Mouse (Mus musculus) E14TG2a.4 (cell line): ENCODE measurements at regions not wholly inside any gene's neighbourhood (a gene's known extent, or its start where the extent isn't known, plus 50 kb on each side); places are given as distances from the start of the nearest gene placed in this dataset.

Experiments used
- H3K27me3 ChIP-seq: 2 replicates; pipeline ENCODE4 v1.6.1; 2014; ENCODE audit warnings: low read length, control low read depth; ENCODE audit not compliant: insufficient read depth
- H3K36me3 ChIP-seq: 2 replicates; pipeline ENCODE4 v1.6.1; 2014; ENCODE audit warnings: low read length, control low read depth; ENCODE audit not compliant: insufficient read depth
- H3K4me1 ChIP-seq: replicated peaks from 2 replicates; pipeline ENCODE4 v1.6.1; 2014; ENCODE audit warnings: low read depth, low read length, control low read depth
- H3K4me3 ChIP-seq: replicated peaks from 2 replicates; pipeline ENCODE4 v1.5.1; 2014; ENCODE audit warnings: mild to moderate bottlenecking, low read length
- H3K9me3 ChIP-seq: 2 replicates; pipeline ENCODE4 v1.6.1; 2014; ENCODE audit warnings: low read length, control low read depth
- CTCF ChIP-seq: conservative IDR thresholded peaks from 2 replicates; pipeline ENCODE4 v1.5.1; 2014; ENCODE audit warnings: low read length
- NANOG ChIP-seq: IDR thresholded peaks from 2 replicates; pipeline ENCODE4 v1.6.1; 2014; ENCODE audit warnings: borderline replicate concordance, low read length, mixed read lengths
- POU5F1 ChIP-seq: IDR thresholded peaks from 2 replicates; pipeline ENCODE4 v1.6.1; 2014; ENCODE audit warnings: low read length, borderline replicate concordance

DNA sequence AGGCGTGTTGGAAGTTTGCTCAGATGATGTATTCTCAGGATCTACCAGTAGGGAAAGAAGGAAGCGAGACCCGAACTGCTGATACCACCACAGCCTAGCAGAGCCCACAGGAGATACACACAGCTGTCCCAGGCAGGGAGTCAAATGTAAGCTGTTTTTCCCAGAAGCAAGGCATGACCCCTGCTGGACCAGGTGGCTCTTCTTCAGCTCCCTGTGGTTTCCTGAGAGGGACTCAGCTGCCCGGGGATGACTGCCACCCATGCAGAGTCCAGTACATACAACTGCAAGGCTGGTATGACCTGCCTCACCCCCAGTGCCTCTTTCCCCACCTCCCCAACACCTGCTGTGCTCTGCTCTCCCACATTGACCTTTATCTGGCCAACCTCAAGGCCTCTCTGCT is 184.4 kb downstream of the Tmem132e start:
- TF ChIP-seq NANOG (no peak), POU5F1 (no peak), CTCF (no peak)

DNA sequence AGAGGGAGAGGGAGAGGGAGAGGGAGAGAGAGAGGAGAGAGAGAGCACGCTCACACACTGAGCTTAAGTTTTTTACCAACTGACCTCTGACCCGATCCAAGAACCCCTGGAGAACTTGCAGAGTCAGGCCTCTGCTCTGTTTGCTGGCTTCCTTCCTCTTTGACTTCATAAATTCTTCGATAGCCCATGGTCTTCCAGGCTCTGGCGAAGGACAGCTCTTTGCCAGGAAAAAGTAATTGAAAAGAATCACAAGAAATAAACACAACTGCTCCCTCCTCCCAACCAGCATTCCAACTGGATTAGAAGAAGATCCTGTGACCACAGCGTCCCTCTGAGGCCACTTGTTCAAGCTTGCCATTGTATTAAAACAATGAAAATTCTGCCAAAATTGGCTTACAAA is 182.8 kb downstream of the Tmem132e start:
- Histone ChIP-seq H3K9me3 (no peaks in the 10 kb centered on the region), H3K4me1 (peaks cover 17% of the 10 kb centered on the region), H3K27me3 (peaks cover 24% of the 10 kb centered on the region), H3K36me3 (no peaks in the 10 kb centered on the region), H3K4me3 (no peak overlapping the region)
- no peak for TF ChIP-seq NANOG
- TF ChIP-seq CTCF: no peak
- TF ChIP-seq POU5F1: no peak

More for the DNA sequence above, 184.4 kb downstream of the Tmem132e start:
- no peaks in the 10 kb centered on the region for H3K9me3 ChIP-seq
- peaks cover 15% of the 10 kb centered on the region for H3K27me3 ChIP-seq
- H3K36me3 ChIP-seq: no peaks in the 10 kb centered on the region
- peaks cover 17% of the 10 kb centered on the region for H3K4me1 ChIP-seq
- H3K4me3 ChIP-seq: no peak overlapping the region

DNA sequence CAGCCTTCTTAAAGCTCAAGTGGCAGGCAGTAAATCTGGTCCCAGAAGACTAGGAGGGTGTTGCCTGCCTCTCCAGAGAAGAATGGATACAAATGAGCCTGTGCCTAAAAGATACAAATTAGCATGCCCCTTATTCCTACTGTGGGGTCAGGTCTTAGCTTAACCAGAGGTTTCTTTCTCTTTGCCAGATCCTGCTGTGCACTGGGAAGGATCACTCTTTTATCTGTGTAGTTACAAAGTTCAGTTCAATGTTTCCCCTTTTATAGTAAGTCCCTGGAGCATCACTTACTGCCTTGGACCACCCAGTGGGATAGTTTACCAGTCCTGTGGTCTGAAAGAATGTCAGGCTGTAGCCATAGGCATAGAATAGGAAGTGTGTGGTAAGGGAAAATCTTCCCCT is 181.1 kb downstream of the Tmem132e start:
- peak; percentile 55; the same call in 1 of the 2 replicates for TF ChIP-seq NANOG
- no peak for TF ChIP-seq POU5F1
- peaks cover 17% of the 10 kb centered on the region for H3K4me1 ChIP-seq
- H3K4me3 ChIP-seq: no peak overlapping the region
- H3K9me3 ChIP-seq: no peaks in the 10 kb centered on the region
- H3K27me3 ChIP-seq: peaks cover 31% of the 10 kb centered on the region
- H3K36me3 ChIP-seq: no peaks in the 10 kb centered on the region

DNA sequence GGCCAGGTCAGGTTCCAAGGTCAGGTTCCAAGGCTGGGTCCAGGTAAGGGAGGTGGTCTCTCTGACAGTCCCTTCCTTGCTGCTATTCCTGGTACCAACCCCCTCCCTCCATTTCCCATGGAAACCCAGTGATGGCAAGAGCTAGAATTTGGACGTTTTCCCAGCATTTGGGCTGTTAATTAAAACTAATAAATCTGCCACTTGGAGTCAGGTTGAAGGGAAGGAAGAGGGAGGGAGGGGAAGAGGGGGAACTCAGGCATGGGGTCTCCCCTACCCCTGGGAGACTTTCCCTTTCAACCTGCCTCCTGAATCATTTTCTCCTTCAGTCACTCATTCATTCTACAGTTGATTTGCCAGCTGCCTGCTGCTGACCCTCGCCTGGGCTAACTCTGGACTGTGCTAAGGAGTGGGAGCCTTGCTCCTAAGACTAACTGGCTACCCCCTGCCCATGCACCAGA is 179.5 kb downstream of the Tmem132e start:
- no peaks in the 10 kb centered on the region for H3K9me3 ChIP-seq
- H3K27me3 ChIP-seq: peaks cover 40% of the 10 kb centered on the region
- no peak for TF ChIP-seq CTCF
- no peak for TF ChIP-seq POU5F1
- no peak for TF ChIP-seq NANOG
- H3K4me3 ChIP-seq: no peak overlapping the region
- peaks cover 17% of the 10 kb centered on the region for H3K4me1 ChIP-seq
- no peaks in the 10 kb centered on the region for H3K36me3 ChIP-seq

DNA sequence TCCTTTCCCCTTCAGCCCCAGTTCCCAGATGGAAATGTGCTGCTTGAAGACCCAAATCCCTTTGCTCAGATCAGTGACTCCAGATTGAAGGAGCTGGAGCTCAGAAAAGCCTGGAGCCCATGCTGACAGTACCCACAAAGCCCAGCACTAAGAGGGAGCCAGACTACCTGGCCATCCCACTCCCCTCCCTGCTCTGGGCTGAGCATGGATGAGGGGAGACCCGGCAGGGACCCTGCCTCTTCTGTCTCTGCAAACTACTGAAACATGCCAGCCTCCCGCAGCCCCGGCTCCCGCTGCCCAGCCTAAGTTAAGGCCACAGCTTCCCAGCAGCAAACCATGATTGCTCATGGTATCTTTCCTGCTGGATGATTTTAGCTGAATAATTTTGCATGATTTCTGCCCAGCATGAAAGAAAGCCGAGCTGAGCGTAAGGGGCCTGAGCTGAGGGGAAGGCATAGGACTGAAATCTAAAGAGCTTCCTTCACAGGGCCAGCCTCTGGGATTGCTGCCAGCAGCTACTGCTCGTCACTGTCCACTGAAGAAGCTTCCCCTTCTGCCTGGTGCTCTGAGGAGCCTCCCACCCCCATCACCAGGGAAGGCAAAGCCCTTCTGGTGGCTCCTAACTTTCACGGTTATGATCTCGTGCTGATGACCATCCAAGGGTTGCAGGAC is 178.4 kb downstream of the Tmem132e start:
- H3K4me3 ChIP-seq: no peak overlapping the region
- TF ChIP-seq POU5F1 (no peak), CTCF (no peak), NANOG (no peak)
- H3K36me3 ChIP-seq: no peaks in the 10 kb centered on the region
- H3K27me3 ChIP-seq: peaks cover 37% of the 10 kb centered on the region
- H3K4me1 ChIP-seq: peaks cover 17% of the 10 kb centered on the region
- H3K9me3 ChIP-seq: no peaks in the 10 kb centered on the region; the same call in 1 of the 2 replicates

DNA sequence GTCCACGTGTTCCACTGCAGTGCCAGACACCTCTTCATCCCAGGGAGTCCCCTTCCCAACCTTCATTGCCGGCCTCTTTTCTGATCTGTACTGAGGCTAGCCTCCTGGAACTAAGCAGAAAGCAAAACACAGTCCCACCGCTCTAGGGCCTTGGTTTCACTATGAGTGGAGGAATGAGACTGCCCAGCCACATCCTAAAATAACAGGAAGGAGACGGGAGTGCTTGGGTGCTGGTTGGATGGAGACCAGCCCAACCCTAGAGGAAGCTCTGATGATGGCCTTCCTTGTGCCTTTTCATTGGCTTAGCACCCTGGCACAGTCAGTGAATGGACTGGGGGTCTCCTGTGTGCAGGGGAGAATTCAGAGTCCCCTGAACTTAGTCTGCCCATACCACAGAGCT is 177.4 kb downstream of the Tmem132e start:
- Histone ChIP-seq H3K4me1 (peaks cover 17% of the 10 kb centered on the region), H3K36me3 (no peaks in the 10 kb centered on the region), H3K4me3 (no peak overlapping the region), H3K9me3 (peaks cover 5% of the 10 kb centered on the region; the same call in 1 of the 2 replicates), H3K27me3 (peaks cover 37% of the 10 kb centered on the region)
- no peak for TF ChIP-seq POU5F1
- no peak for TF ChIP-seq NANOG
- TF ChIP-seq CTCF: no peak

DNA sequence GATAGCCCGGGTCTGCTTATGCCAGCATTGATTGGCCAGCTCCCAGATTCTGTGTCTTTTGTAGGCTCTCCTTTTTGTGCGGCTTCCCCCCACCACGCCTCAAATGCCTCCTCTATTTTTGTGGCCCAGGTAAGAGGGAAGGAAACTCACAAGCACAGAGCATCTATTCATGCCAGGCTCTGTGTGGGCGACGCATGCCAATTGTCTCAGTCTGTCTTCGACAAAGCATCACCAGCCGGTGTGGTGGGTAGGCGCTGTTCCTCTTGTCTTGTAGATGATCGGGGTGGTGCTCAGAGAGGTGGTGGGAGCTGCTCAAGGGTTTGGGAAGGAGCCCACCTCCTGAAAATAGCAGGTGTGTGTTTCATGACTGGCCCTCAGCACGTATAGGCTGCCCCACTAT is 175.5 kb downstream of the Tmem132e start:
- peaks cover 37% of the 10 kb centered on the region for H3K27me3 ChIP-seq

DNA sequence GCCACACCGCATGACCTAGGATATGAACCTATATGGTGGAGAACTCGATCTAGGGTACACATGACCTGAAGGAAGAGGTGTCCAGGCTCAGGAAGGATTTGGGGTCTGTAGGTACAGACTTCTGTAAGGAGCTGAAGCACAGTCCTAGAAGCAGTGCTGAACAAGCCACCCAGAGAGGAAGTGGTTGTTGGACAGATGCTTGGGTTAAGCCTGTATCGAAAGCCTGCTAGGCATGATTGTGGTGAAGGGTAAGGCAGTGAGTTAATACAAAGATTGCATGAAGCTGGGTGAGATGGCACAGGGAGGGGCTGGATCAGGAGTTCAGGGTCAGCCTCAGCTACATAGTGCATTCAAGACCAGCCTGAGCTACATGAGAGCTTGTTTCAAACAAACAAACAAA is 153.3 kb downstream of the Tmem132e start:
- 0 out of 2 replicates have a peak, but pooled peaks cover 2% of the 10 kb centered on the region for H3K27me3 ChIP-seq
- no peaks in the 10 kb centered on the region for H3K36me3 ChIP-seq
- H3K9me3 ChIP-seq: peaks cover 18% of the 10 kb centered on the region
- TF ChIP-seq POU5F1 (no peak), CTCF (no peak), NANOG (no peak)
- H3K4me1 ChIP-seq: no peaks in the 10 kb centered on the region
- H3K4me3 ChIP-seq: no peak overlapping the region

More for the DNA sequence above, 175.5 kb downstream of the Tmem132e start:
- TF ChIP-seq POU5F1: no peak
- TF ChIP-seq NANOG: no peak
- no peak for TF ChIP-seq CTCF
- Histone ChIP-seq H3K36me3 (no peaks in the 10 kb centered on the region), H3K9me3 (peaks cover 20% of the 10 kb centered on the region), H3K4me3 (no peak overlapping the region), H3K4me1 (peaks cover 3% of the 10 kb centered on the region)

DNA sequence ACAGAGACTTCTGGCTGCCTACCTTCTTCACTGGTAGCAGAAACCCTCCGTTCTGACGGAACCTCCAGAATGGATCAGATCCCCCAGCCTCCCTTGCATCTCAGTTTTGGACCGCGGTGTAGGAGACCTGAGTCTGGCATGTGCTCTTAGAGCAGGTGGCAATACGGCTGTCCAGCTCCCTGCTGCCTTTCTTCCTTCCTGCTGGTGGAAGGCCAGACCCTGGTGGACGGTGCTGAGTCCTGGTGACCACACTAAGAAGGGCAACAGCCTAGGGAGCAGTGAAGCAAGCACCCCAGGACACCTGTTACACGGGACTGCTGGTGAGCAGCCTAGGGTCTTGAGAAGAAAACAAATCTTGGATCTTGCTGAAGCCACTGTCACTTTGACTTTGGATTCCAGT is 152.7 kb downstream of the Tmem132e start:
- H3K4me3 ChIP-seq: no peak overlapping the region
- peaks cover 18% of the 10 kb centered on the region for H3K9me3 ChIP-seq
- H3K36me3 ChIP-seq: no peaks in the 10 kb centered on the region
- TF ChIP-seq CTCF (no peak), NANOG (no peak)
- 0 out of 2 replicates have a peak, but pooled peaks cover 2% of the 10 kb centered on the region for H3K27me3 ChIP-seq
- H3K4me1 ChIP-seq: no peaks in the 10 kb centered on the region
